Comparison of ENCODE assay signal across 9 mouse cellular contexts in genomic region chr7:99473638-99474407, GRCm38 (mm10). TPM values are rescaled to one million over a fixed set of nuclear protein-coding genes. Genes with fewer than 3 reads are reported as not detected.
DNase-seq lines count a peak whose midpoint lies in the region; ATAC-seq and TF ChIP-seq lines count a peak whose summit lies in the region.
"Had no signal": no experiment of that assay in that cellular context is flagged by ENCODE, and none has a peak within 500 bp of the region (broad histone marks: within the 10 kb centered on the region; RNA-seq: fewer than 3 reads in every experiment).

No protein-coding gene starts in this region.

- no peak for TF ChIP-seq EP300 in liver, postnatal 0 days (IDR thresholded peaks at IDR 0.05; ENCODE audit: low read depth)

- TF ChIP-seq CTCF in liver, postnatal 0 days (IDR thresholded peaks at IDR 0.05; ENCODE audit: low read depth) = no peak

- H3K36me3 ChIP-seq in heart, embryonic 12.5 days = peaks cover 60% of the 10 kb centered on the region
- peaks cover 36% of the 10 kb centered on the region for H3K36me3 ChIP-seq in liver, postnatal 0 days (replicated peaks; ENCODE audit: insufficient read depth, low read length)

- 0 out of 2 replicates have a peak, but pooled peaks have one; percentile 23 for ATAC-seq in heart, embryonic 12.5 days (ENCODE audit: insufficient number of reproducible peaks, low FRiP score)
- peak; percentile 46; the same call in 1 of the 2 replicates for ATAC-seq in liver, postnatal 0 days

- H3K4me3 ChIP-seq in heart, embryonic 12.5 days = no peak overlapping the region
- H3K4me3 ChIP-seq in liver, postnatal 0 days (ENCODE audit: low read depth, low read length) = no peak overlapping the region
- H3K4me3 ChIP-seq: hindbrain, embryonic 15.5 days; limb, embryonic 15.5 days had no signal

- H3K4me2 ChIP-seq in heart, embryonic 12.5 days = no peak overlapping the region
- H3K4me2 ChIP-seq in liver, postnatal 0 days (ENCODE audit: low read depth, low read length) = no peak overlapping the region
- H3K4me2 ChIP-seq: hindbrain, embryonic 15.5 days; limb, embryonic 15.5 days had no signal

- no peaks in the 10 kb centered on the region for H3K9me3 ChIP-seq in heart, embryonic 12.5 days (replicated peaks)
- H3K9me3 ChIP-seq in liver, postnatal 0 days (ENCODE audit: low read length) = no peaks in the 10 kb centered on the region
- H3K9me3 ChIP-seq: hindbrain, embryonic 15.5 days; limb, embryonic 15.5 days had no signal

- no peak for DNase-seq in heart, adult 18-20 months
- peak; percentile 80 for DNase-seq in MN1 (ENCODE audit: low spot score)
- peak; percentile 83 for DNase-seq in brain, adult 2 months (ENCODE audit: low read depth, low spot score)
- no peak for DNase-seq in liver, postnatal 0 days
- no peak for DNase-seq in frontal cortex, adult 2 months (ENCODE audit: extremely low spot score in 1 of 2, low spot score in 1 of 2)
- DNase-seq in T-cell, adult 2 months (ENCODE audit: low spot score) = no peak

- H3K27ac ChIP-seq in heart, embryonic 12.5 days (ENCODE audit: poor library complexity, severe bottlenecking) = no peak overlapping the region; the same call in 1 of the 2 replicates
- H3K27ac ChIP-seq in liver, postnatal 0 days (ENCODE audit: low read depth) = peak overlapping the region; percentile 4; the same call in 1 of the 2 replicates
- H3K27ac ChIP-seq: limb, embryonic 15.5 days had no signal

- 80% methylated on average over 14 of the region's 14 CpGs for WGBS in heart, embryonic 12.5 days
- WGBS in liver, postnatal 0 days (ENCODE audit: insufficient replicate concordance) = 79% methylated on average over 14 of the region's 14 CpGs

- no peak overlapping the region for H3K9ac ChIP-seq in heart, embryonic 12.5 days
- no peak overlapping the region for H3K9ac ChIP-seq in liver, postnatal 0 days (replicated peaks)
- H3K9ac ChIP-seq: hindbrain, embryonic 15.5 days; limb, embryonic 15.5 days had no signal

- no peaks in the 10 kb centered on the region for H3K27me3 ChIP-seq in heart, embryonic 12.5 days (replicated peaks)
- H3K27me3 ChIP-seq in liver, postnatal 0 days (ENCODE audit: insufficient read depth, low read length) = peaks cover 6% of the 10 kb centered on the region; the same call in 1 of the 2 replicates
- H3K27me3 ChIP-seq: hindbrain, embryonic 15.5 days; limb, embryonic 15.5 days had no signal

- peaks cover 21% of the 10 kb centered on the region for H3K4me1 ChIP-seq in heart, embryonic 12.5 days (replicated peaks)
- H3K4me1 ChIP-seq in liver, postnatal 0 days (ENCODE audit: insufficient read depth) = peaks cover 18% of the 10 kb centered on the region

RNA-seq across cellular contexts. Expression of gene Klhl35, which starts 8.0 kb away (rescaled TPM):
- polyA plus RNA-seq in heart, embryonic 12.5 days (2016; fragmentation: Nextera tagmentation; extraction: Ambion mirVana) = 0.85 and 1.3 TPM in 2 replicates
- total RNA-seq in heart, adult 18-20 months (2021) = not detected
- polyA plus RNA-seq in liver, postnatal 0 days (2015; fragmentation: Nextera tagmentation; extraction: Ambion mirVana) = 0.35 and 0.37 TPM in 2 replicates
- 1.7 and 2.5 TPM in 2 replicates for polyA plus RNA-seq in frontal cortex, adult 2 months (2012; rRNA removed)

RNA-seq across cellular contexts. Expression of gene Rps3, which starts 9.7 kb away (rescaled TPM):
- 459 and 490 TPM in 2 replicates for polyA plus RNA-seq in heart, embryonic 12.5 days (2016; fragmentation: Nextera tagmentation; extraction: Ambion mirVana)
- total RNA-seq in heart, adult 18-20 months (2021) = 100 to 1,000 TPM; 359 to 372 TPM
- 472 TPM in 2 replicates for polyA plus RNA-seq in liver, postnatal 0 days (2015; fragmentation: Nextera tagmentation; extraction: Ambion mirVana)
- polyA plus RNA-seq in frontal cortex, adult 2 months (2012; rRNA removed) = 494 and 531 TPM in 2 replicates

Comparison
In these comparisons a context has a peak if more than half of its experiments do, and no peak if none do; other contexts are left out.
1. DNase-seq: peak in MN1 (single experiment) and brain, adult 2 months (single experiment); none in heart, adult 18-20 months (0 of 2), liver, postnatal 0 days (single experiment), frontal cortex, adult 2 months (0 of 2) and T-cell, adult 2 months (single experiment).